Mouse (Mus musculus) heart, postnatal 4 days (tissue): ENCODE results near the gene Mup18. TPM values are rescaled to one million over a fixed set of nuclear protein-coding genes. Genes with fewer than 3 reads are reported as not detected.
"Not testable (repeated sequence)": the region's sequence is repeated elsewhere in the genome, so short reads cannot be mapped to it uniquely, and the experiment has no call there.

Experiments
- DNase-seq: peaks from one replicate; pipeline ENCODE4 v3.0.0; 2021
- total RNA-seq, 2 experiments: library from RNA; stranded (reverse); gene quantifications; 2 replicates each; pipeline ENCODE4 v1.2.3; 2021

The Mup18 gene
- total RNA-seq = not detected

DNA sequence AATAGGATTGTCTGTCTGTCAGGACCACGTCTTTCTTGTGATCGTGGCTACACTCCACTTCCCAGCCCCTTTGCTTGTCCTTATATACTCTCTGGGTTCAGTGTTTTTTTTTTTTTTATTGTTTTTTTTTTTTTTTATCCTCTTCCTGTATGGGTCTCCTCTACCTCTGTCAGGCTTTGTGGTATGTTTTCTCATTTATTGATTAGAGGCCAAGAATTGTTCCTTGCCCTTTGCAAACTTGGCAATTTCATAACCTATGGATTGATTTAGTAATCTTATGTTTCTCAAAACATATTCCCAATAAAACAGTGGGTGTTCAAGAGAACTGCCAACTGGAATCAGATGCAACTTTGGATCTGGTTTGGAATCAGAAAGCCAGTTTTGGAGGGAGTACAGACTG, at the start of gene Mup18:
Gene Mup18 (minus strand): TSS at position 101 of the 400 bp plus-strand sequence.
- not testable (repeated sequence) for DNase-seq

DNA sequence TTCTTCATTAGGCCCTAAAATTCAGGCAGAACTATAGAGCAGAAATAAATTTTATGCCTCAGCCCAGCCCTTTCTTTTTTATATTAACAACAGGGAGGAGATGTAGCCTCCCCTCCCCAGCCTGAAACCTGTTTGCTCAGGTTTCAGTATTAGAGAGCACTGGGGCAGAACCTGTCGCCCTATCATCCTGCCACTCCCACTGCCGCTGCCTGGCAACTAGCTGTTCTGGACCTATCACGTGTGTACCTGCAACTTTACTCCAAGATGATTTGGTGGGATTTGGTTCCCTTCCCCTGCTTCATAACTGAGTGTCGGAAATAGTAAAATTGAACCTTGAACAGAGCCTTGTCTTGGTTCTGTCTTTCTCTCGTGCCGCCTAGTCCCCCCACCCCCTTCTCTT, 40.4 kb upstream of the Mup18 start:
- DNase-seq = not testable (repeated sequence)

Other genes starting within 250 kb of the Mup18 start
- not detected for gene Mup15, start 234.4 kb downstream of the Mup18 start, total RNA-seq
- not detected for gene Mup16, start 154.6 kb downstream of the Mup18 start, total RNA-seq
- gene Mup17, start 78.3 kb downstream of the Mup18 start, total RNA-seq = not detected
- gene Mup19, start 108.1 kb upstream of the Mup18 start, total RNA-seq = not detected
- not detected for gene Mup5, start 161.1 kb upstream of the Mup18 start, total RNA-seq